Mouse (Mus musculus) CH12.LX (cell line): ENCODE measurements at regions not wholly inside any gene's neighbourhood (a gene's known extent, or its start where the extent isn't known, plus 50 kb on each side); places are given as distances from the start of the nearest gene placed in this dataset.

Experiments used
- CTCF ChIP-seq, 2 experiments: IDR thresholded peaks in 1 of 2; conservative IDR thresholded peaks in 1 of 2; 2 replicates each; pipeline ENCODE4 v1.5.1; 2011 to 2012; ENCODE audit warnings: low read depth in 2 of 2, low read length in 2 of 2, improper control_type of control experiment in 1 of 2, inconsistent platforms in 1 of 2, mild to moderate bottlenecking in 1 of 2, moderate library complexity in 1 of 2
- EP300 ChIP-seq: IDR thresholded peaks from 2 replicates; pipeline ENCODE4 v1.6.1; 2011; ENCODE audit warnings: low read length, improper control_type of control experiment
- GABPA ChIP-seq: IDR thresholded peaks from 2 replicates; pipeline ENCODE4 v1.6.1; 2012; ENCODE audit warnings: low read depth, low read length, improper control_type of control experiment, inconsistent platforms; ENCODE audit not compliant: insufficient replicate concordance
- JUN ChIP-seq: IDR thresholded peaks from 2 replicates; pipeline ENCODE4 v1.6.1; 2011; ENCODE audit warnings: low read depth, mild to moderate bottlenecking, low read length, improper control_type of control experiment, moderate library complexity; ENCODE audit not compliant: insufficient read depth
- KAT2A ChIP-seq: IDR thresholded peaks from 2 replicates; pipeline ENCODE4 v1.6.1; 2012; ENCODE audit warnings: low read length, improper control_type of control experiment, inconsistent platforms; ENCODE audit not compliant: insufficient replicate concordance
- MAFK ChIP-seq: IDR thresholded peaks from 2 replicates; pipeline ENCODE4 v1.6.1; 2011; ENCODE audit warnings: low read length, improper control_type of control experiment; ENCODE audit not compliant: insufficient replicate concordance
- POLR2A ChIP-seq: IDR thresholded peaks from 2 replicates; pipeline ENCODE4 v1.6.1; 2011; ENCODE audit warnings: low read depth, mild to moderate bottlenecking, improper control_type of control experiment, low read length
- POLR2AphosphoS2 ChIP-seq: IDR thresholded peaks from 2 replicates; pipeline ENCODE4 v1.6.1; 2011; ENCODE audit warnings: low read depth, low read length, improper control_type of control experiment
- SIN3A ChIP-seq: IDR thresholded peaks from 2 replicates; pipeline ENCODE4 v1.6.1; 2012; ENCODE audit warnings: low read length, improper control_type of control experiment, inconsistent platforms
- TBP ChIP-seq: conservative IDR thresholded peaks from 2 replicates; pipeline ENCODE4 v1.6.1; 2011; ENCODE audit warnings: low read depth, low read length, improper control_type of control experiment
- USF2 ChIP-seq: conservative IDR thresholded peaks from 2 replicates; pipeline ENCODE4 v1.6.1; 2011; ENCODE audit warnings: low read depth, low read length, improper control_type of control experiment
- ZC3H11A ChIP-seq: IDR thresholded peaks from 2 replicates; pipeline ENCODE4 v1.6.1; 2012; ENCODE audit warnings: low read depth, mild to moderate bottlenecking, inconsistent platforms, low read length, improper control_type of control experiment
- ZMIZ1 ChIP-seq: IDR thresholded peaks from 2 replicates; pipeline ENCODE4 v1.6.1; 2012; ENCODE audit warnings: low read depth, mild to moderate bottlenecking, inconsistent platforms, low read length, improper control_type of control experiment
- ZNF384 ChIP-seq: IDR thresholded peaks from 2 replicates; pipeline ENCODE4 v1.6.1; 2012; ENCODE audit warnings: low read depth, low read length, improper control_type of control experiment, inconsistent platforms

GRCm38 (mm10) chr16:76471081-76471480 lies 97.5 kb upstream of the Nrip1 start:
- TF ChIP-seq TBP (no peak), GABPA (no peak), ZNF384 (no peak), EP300 (no peak), POLR2A (no peak), ZMIZ1 (no peak), CTCF (conservative IDR thresholded peaks at IDR 0.05 in 1 of 2, IDR thresholded peaks at IDR 0.05 in 1 of 2; ENCODE audit: low read depth in 2 of 2, low read length in 2 of 2) (no peak), ZC3H11A (no peak), KAT2A (no peak), MAFK (no peak), POLR2AphosphoS2 (no peak), SIN3A (no peak), JUN (no peak), USF2 (no peak)
